Mouse (Mus musculus): ENCODE data around the gene 4931440F15Rik. TPM values are rescaled to one million over a fixed set of nuclear protein-coding genes. Genes with fewer than 3 reads are reported as not detected.
A peak's percentile ranks its signal among the peaks of the same experiment; 100 is the strongest.

4931440F15Rik gene
- polyA plus RNA-seq, 1 experiment: 1.2 TPM

DNA sequence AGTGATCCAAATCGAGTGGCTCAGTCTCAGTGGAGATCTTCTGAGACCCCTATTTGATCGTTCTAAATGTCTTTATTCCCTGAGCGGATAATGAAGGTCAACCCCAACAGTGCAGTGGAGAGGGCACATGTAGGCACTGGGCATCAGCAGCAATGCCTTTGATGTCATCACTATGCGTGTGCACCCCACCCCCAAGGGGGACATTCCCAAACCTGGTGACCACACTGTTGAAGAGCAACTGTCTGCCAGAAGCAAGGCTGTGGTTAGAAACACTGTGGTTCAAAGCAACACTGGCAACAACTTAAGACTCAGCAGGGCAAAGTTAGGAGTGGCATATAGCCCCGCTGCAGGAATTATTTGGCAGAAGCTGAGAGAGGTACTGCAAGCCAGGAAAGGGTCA lies 18.1 kb downstream of the 4931440F15Rik start:
- DNase-seq (ENCODE audit: extremely low spot score in 1 of 2, low spot score in 1 of 2): no peak

DNA sequence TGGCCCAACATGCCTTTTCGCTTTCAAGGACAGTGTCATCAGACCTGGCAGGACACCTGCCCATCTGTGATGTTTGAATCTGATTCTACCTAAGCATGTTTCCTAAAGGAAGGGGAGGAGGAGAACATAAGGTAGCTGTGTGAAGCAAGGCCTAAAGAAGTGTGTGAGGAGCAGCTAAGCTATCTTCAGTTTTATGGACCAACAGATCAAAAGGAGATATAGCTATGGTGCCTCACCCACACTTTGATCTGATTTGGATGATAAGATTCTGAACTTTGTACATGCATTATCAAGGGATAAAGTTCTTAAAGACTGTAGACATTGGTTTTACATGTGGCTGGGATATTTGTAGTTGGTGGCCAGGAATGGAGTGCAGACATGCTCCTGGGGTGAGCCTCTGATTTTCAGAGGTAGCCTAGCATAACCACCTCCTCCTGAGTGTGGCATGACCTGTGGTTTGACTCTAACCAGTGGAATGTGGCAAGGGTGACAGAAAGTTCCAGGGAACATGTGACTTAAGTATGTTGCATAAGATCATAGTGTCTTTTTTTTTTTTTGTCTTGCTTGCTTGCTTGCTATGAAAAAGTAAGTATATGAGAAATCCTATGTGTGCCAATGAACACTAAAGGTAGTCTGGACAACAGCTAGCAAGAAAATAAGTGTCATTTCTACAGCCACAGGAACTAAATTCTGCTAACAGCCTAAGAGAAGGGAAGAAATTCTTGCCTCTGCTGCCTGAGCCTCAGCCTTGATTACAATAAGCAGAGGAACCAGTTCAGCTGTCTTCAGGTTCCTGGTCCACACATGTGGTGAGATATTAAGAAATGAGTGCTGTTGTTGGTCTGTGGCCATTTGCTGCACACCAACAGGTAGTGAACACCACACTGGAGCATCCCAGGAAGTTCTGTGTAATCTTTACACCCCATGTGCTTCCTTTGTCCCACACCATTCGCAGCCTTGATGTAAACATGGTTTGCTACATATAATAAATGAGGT lies 23.7 kb downstream of the 4931440F15Rik start:
- no peak for DNase-seq (ENCODE audit: extremely low spot score in 1 of 2, low spot score in 1 of 2)

- no peak for DNase-seq (ENCODE audit: extremely low spot score in 1 of 2, low spot score in 1 of 2)
Measured at GRCm38 (mm10) chr11:29799839-29800238, 25.6 kb downstream of the 4931440F15Rik start.

DNA sequence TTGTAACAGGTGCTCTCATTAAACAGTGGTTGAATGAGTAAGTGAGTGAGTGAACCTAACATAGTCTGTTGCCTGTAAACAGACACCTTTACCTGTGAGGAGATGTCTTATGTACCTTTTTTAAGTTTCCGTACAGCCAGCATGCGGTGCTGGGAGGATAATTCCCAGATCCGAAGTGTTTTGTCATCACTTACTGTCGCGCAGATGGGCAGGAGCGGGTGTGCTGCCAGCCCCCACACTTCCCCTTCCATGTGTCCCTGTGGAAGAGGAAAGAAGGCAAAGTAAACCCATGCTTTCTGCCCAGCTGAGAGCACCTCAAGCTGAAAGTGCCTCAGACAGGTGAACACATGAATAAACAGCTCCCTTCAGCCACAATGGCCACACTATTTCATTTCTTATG lies 30.4 kb downstream of the 4931440F15Rik start:
- DNase-seq (ENCODE audit: extremely low spot score in 1 of 2, low spot score in 1 of 2): peak; percentile 68 to 78

- DNase-seq (ENCODE audit: extremely low spot score in 1 of 2, low spot score in 1 of 2): peak in 1 of 2 experiments; percentile 43
Measured at GRCm38 (mm10) chr11:29794475-29794874, 31.0 kb downstream of the 4931440F15Rik start.

- no peak for DNase-seq (ENCODE audit: extremely low spot score in 1 of 2, low spot score in 1 of 2)
Measured at GRCm38 (mm10) chr11:29790796-29791195, 34.7 kb downstream of the 4931440F15Rik start.

- DNase-seq (ENCODE audit: extremely low spot score in 1 of 2, low spot score in 1 of 2): peak; percentile 92
Measured at GRCm38 (mm10) chr11:29788921-29789638, 36.4 kb downstream of the 4931440F15Rik start.

GRCm38 (mm10) chr11:29788499-29788898 lies 37.0 kb downstream of the 4931440F15Rik start:
- no peak for DNase-seq (ENCODE audit: extremely low spot score in 1 of 2, low spot score in 1 of 2)

GRCm38 (mm10) chr11:29787473-29787872 lies 38.0 kb downstream of the 4931440F15Rik start:
- DNase-seq (ENCODE audit: extremely low spot score in 1 of 2, low spot score in 1 of 2): peak in 1 of 2 experiments; percentile 49

DNA sequence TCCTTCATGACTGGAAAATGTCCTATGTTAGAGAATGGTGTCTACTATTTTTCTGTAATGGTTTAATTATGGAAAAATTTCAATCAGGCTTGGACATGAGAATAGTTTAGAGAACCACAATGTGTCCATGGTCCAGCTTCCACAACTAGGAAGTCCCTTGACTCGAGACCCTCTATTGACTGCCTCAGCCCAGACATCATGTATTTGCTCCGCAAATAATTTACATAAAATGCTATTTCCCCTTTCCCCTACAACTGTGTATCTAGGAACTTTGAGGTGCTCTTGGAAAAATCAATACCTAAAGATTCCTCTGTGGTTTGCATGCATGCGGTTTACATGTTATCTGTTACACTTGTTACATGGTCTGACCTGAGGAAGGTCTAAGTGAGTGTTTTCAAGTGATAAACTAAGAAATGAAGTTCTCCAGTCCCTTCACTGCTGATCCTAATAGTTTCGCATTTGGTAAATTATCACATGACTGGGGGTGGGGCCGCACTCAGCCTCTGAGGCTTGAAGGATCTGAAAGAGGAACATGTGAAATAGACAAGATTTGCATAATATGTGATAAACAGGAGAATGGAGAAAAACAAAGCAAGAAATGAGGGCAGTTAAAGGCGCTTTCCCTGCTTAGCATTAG lies 38.8 kb downstream of the 4931440F15Rik start:
- DNase-seq (ENCODE audit: extremely low spot score in 1 of 2, low spot score in 1 of 2): no peak

DNA sequence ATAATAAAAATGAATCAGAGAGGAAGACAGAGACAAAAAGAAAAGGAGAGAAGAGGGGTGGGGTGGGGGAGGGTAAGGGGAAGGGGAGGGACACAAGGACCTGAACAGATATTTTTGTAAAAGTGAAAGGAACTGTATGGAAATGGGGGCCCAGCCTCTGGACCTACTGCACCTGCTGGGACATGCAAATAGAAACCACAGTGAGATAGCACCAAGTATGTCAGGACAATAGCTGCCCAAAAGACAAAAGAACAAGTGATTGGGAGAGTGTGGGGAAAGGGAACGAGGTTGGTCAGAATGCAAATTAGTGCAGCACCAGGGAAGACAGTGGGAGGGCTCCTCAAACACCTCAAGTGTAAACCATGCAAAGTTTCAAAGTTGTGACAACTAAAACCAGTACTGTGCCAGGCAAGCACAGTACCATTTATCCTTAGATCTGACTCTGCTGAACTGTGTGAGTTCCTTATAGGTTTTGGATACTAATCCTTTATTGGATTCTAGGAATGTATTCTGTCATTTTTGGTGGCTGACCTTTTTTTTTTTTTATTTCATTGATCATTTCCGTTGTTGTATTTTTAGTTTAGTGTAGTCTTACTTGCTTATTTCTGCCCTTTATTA lies 46.0 kb downstream of the 4931440F15Rik start:
- DNase-seq (ENCODE audit: extremely low spot score in 1 of 2, low spot score in 1 of 2): no peak

DNA sequence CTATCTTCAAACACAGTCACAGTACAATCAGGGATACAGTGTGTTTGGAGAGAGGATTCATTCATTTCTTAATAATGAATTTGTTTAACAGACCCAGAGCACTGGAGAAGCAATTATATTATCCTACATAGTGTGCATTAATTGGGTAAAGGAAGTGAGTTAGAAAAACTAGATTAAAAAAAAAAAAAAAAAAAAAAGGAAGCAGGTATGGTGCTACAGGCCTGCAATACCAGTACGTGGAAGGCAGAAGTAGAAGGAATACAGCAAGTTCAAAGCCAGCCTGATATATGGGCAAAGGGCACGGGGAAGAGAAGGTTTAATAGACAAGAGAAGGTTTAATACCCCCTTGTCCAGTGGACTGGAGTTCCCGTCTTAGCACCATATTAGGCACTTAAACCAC lies 46.5 kb downstream of the 4931440F15Rik start:
- DNase-seq (ENCODE audit: extremely low spot score in 1 of 2, low spot score in 1 of 2): no peak

DNA sequence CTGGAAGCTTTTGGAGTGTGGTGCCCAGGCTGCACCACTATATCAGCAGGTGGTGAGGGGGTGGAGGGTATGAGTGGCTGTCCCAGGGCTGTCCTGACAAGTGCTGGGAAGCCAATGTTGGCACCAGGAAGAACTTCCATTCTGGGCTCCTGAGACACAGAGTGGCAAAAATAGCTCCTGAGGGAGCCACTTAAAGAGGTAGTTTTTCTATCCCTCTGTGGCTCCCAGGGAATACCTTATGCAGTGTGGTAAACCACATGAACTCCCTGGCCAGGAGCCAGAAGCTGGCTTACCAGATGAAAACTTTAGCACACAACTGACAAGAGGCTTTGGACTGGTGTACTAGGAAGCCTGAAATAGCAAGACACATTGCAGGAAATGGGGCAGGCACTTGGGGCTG lies 47.5 kb downstream of the 4931440F15Rik start:
- peak; percentile 82 to 87 for DNase-seq (ENCODE audit: extremely low spot score in 1 of 2, low spot score in 1 of 2)

DNA sequence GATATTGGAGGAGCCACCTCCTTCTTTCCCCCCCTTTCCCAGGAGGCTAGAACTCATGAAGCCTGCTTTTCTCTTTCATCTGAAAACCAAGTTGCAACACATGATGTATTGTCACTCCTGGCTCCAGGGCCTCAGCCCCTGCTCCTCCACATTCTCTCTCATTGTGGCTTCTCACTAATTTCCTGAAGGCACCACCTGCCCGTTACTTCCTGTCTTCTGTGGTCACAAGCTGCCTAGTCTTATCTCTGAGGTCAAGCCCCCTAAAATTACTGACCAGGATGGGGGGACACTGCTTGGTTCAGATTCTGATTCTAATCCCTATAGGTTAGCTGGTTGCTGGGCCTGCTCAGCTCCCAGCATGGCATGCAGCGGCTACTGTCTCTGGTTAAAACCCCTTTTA lies 50.7 kb downstream of the 4931440F15Rik start:
- DNase-seq (ENCODE audit: extremely low spot score in 1 of 2, low spot score in 1 of 2): no peak

- no peak for DNase-seq (ENCODE audit: extremely low spot score in 1 of 2, low spot score in 1 of 2)
Measured at GRCm38 (mm10) chr11:29774296-29774695, 51.2 kb downstream of the 4931440F15Rik start.

Other genes with a start within 250 kb of the 4931440F15Rik start
- 587 and 624 TPM in 2 replicates for gene Rtn4, start 132.7 kb downstream of the 4931440F15Rik start, polyA plus RNA-seq (2012; rRNA removed)
- 37.4 and 39.6 TPM in 2 replicates for gene Eml6, start 200.4 kb upstream of the 4931440F15Rik start, polyA plus RNA-seq (2012; rRNA removed)